Mouse (Mus musculus): Measurements from ENCODE around the gene Gm49368. TPM values are rescaled to one million over a fixed set of nuclear protein-coding genes. Genes with fewer than 3 reads are reported as not detected.

The Gm49368 gene
- polyA plus RNA-seq, 1 experiment = not detected

GRCm38 (mm10) chr7:128107462-128107861, 45.0 kb downstream of the Gm49368 start:
- Histone ChIP-seq H3K36me3 (ENCODE audit: control insufficient read depth, insufficient read depth) (no peaks in the 10 kb centered on the region), H3K79me3 (ENCODE audit: low read depth) (no peaks in the 10 kb centered on the region), H3K79me2 (ENCODE audit: control insufficient read depth, insufficient read depth) (no peaks in the 10 kb centered on the region), H3ac (ENCODE audit: control insufficient read depth, insufficient read length, low read depth) (no peak overlapping the region), H3K27me3 (ENCODE audit: control insufficient read depth, insufficient read depth, insufficient read length) (peaks cover 54% of the 10 kb centered on the region), H3K4me3 (ENCODE audit: insufficient read depth, poor library complexity, severe bottlenecking) (no peak overlapping the region)
- TF ChIP-seq CEBPB (IDR thresholded peaks at IDR 0.05; ENCODE audit: low read depth) (no peak), CTCF (IDR thresholded peaks at IDR 0.05; ENCODE audit: control insufficient read depth, insufficient read depth, insufficient read length) (no peak), USF1 (IDR thresholded peaks at IDR 0.05; ENCODE audit: low read depth) (no peak), MYOG (IDR thresholded peaks at IDR 0.05; ENCODE audit: control insufficient read depth, extremely low read depth, insufficient read length) (no peak), MYOD1 (IDR thresholded peaks at IDR 0.05; ENCODE audit: control insufficient read depth, insufficient read length, low read depth) (no peak), MAX (IDR thresholded peaks at IDR 0.05) (no peak), FOSL1 (IDR thresholded peaks at IDR 0.05; ENCODE audit: insufficient read depth, low read length, poor library complexity, severe bottlenecking) (no peak)

GRCm38 (mm10) chr7:128110314-128110713, 47.8 kb downstream of the Gm49368 start:
- Histone ChIP-seq H3K79me2 (ENCODE audit: control insufficient read depth, insufficient read depth) (no peaks in the 10 kb centered on the region), H3K27me3 (ENCODE audit: control insufficient read depth, insufficient read depth, insufficient read length) (peaks cover 53% of the 10 kb centered on the region), H3K79me3 (ENCODE audit: low read depth) (no peaks in the 10 kb centered on the region), H3ac (ENCODE audit: control insufficient read depth, insufficient read length, low read depth) (no peak overlapping the region), H3K4me3 (ENCODE audit: insufficient read depth, poor library complexity, severe bottlenecking) (no peak overlapping the region), H3K36me3 (ENCODE audit: control insufficient read depth, insufficient read depth) (no peaks in the 10 kb centered on the region)
- TF ChIP-seq MAX (IDR thresholded peaks at IDR 0.05) = no peak
- TF ChIP-seq CTCF (IDR thresholded peaks at IDR 0.05; ENCODE audit: control insufficient read depth, insufficient read depth, insufficient read length) = no peak
- TF ChIP-seq CEBPB (IDR thresholded peaks at IDR 0.05; ENCODE audit: low read depth) = no peak
- TF ChIP-seq USF1 (IDR thresholded peaks at IDR 0.05; ENCODE audit: low read depth) = no peak
- TF ChIP-seq FOSL1 (IDR thresholded peaks at IDR 0.05; ENCODE audit: insufficient read depth, low read length, poor library complexity, severe bottlenecking) = no peak
- TF ChIP-seq MYOD1 (IDR thresholded peaks at IDR 0.05; ENCODE audit: control insufficient read depth, insufficient read length, low read depth) = no peak
- no peak for TF ChIP-seq MYOG (IDR thresholded peaks at IDR 0.05; ENCODE audit: control insufficient read depth, extremely low read depth, insufficient read length)

GRCm38 (mm10) chr7:128112131-128112530, 49.6 kb downstream of the Gm49368 start:
- Histone ChIP-seq H3K79me3 (ENCODE audit: low read depth) (no peaks in the 10 kb centered on the region), H3K4me3 (ENCODE audit: insufficient read depth, poor library complexity, severe bottlenecking) (no peak overlapping the region), H3K79me2 (ENCODE audit: control insufficient read depth, insufficient read depth) (no peaks in the 10 kb centered on the region), H3ac (ENCODE audit: control insufficient read depth, insufficient read length, low read depth) (no peak overlapping the region), H3K27me3 (ENCODE audit: control insufficient read depth, insufficient read depth, insufficient read length) (peaks cover 43% of the 10 kb centered on the region), H3K36me3 (ENCODE audit: control insufficient read depth, insufficient read depth) (no peaks in the 10 kb centered on the region)
- TF ChIP-seq MYOD1 (IDR thresholded peaks at IDR 0.05; ENCODE audit: control insufficient read depth, insufficient read length, low read depth) = no peak
- no peak for TF ChIP-seq USF1 (IDR thresholded peaks at IDR 0.05; ENCODE audit: low read depth)
- no peak for TF ChIP-seq CTCF (IDR thresholded peaks at IDR 0.05; ENCODE audit: control insufficient read depth, insufficient read depth, insufficient read length)

GRCm38 (mm10) chr7:128114371-128115105, 52.1 kb downstream of the Gm49368 start:
- H3ac ChIP-seq (ENCODE audit: control insufficient read depth, insufficient read length, low read depth) = no peak overlapping the region
- H3K27me3 ChIP-seq (ENCODE audit: control insufficient read depth, insufficient read depth, insufficient read length) = peaks cover 34% of the 10 kb centered on the region
- H3K79me3 ChIP-seq (ENCODE audit: low read depth) = no peaks in the 10 kb centered on the region
- no peak overlapping the region for H3K4me3 ChIP-seq (ENCODE audit: insufficient read depth, poor library complexity, severe bottlenecking)
- H3K79me2 ChIP-seq (ENCODE audit: control insufficient read depth, insufficient read depth) = no peaks in the 10 kb centered on the region
- TF ChIP-seq MAX (IDR thresholded peaks at IDR 0.05) (no peak), CTCF (IDR thresholded peaks at IDR 0.05; ENCODE audit: control insufficient read depth, insufficient read depth, insufficient read length) (no peak)
- no peaks in the 10 kb centered on the region for H3K36me3 ChIP-seq (ENCODE audit: control insufficient read depth, insufficient read depth)

- Histone ChIP-seq H3K79me2 (ENCODE audit: control insufficient read depth, insufficient read depth) (no peaks in the 10 kb centered on the region), H3K36me3 (ENCODE audit: control insufficient read depth, insufficient read depth) (no peaks in the 10 kb centered on the region), H3K4me3 (ENCODE audit: insufficient read depth, poor library complexity, severe bottlenecking) (no peak overlapping the region), H3ac (ENCODE audit: control insufficient read depth, insufficient read length, low read depth) (no peak overlapping the region), H3K27me3 (ENCODE audit: control insufficient read depth, insufficient read depth, insufficient read length) (peaks cover 34% of the 10 kb centered on the region), H3K79me3 (ENCODE audit: low read depth) (no peaks in the 10 kb centered on the region)
- TF ChIP-seq MYOG (IDR thresholded peaks at IDR 0.05; ENCODE audit: control insufficient read depth, extremely low read depth, insufficient read length) (no peak), MYOD1 (IDR thresholded peaks at IDR 0.05; ENCODE audit: control insufficient read depth, insufficient read length, low read depth) (no peak), CEBPB (IDR thresholded peaks at IDR 0.05; ENCODE audit: low read depth) (no peak), FOSL1 (IDR thresholded peaks at IDR 0.05; ENCODE audit: insufficient read depth, low read length, poor library complexity, severe bottlenecking) (no peak), MAX (IDR thresholded peaks at IDR 0.05) (no peak), CTCF (IDR thresholded peaks at IDR 0.05; ENCODE audit: control insufficient read depth, insufficient read depth, insufficient read length) (no peak), USF1 (IDR thresholded peaks at IDR 0.05; ENCODE audit: low read depth) (no peak)
These were observed 52.9 kb downstream of the Gm49368 start for GRCm38 (mm10) chr7:128115211-128115958.

Data from C2C12 (cell line).